Comparison of ENCODE assay signal across 14 mouse cellular contexts in the genomic region with DNA sequence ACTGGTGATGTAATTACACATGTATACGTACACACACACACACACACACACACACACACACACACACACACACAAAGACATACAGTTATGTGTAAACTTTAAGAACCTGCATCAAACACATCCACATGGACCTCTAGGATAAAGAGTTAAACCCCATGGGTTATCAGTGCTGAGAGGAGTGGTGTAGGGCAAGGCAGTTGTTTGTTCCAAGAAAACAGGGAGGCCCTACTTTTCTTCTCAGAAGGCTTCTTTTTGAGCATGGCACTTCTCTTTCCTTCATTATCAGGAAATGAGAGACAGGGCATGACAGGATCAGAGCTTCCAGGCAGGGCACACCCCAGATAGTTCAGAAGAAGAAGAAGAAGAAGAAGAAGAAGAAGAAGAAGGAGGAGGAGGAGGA. TPM values are rescaled to one million over a fixed set of nuclear protein-coding genes. Genes with fewer than 3 reads are reported as not detected.
"Had no signal": no experiment of that assay in that cellular context is flagged by ENCODE, and none has a peak within 500 bp of the region (broad histone marks: within the 10 kb centered on the region; RNA-seq: fewer than 3 reads in every experiment).

No protein-coding gene starts in this region.

- H3K9ac ChIP-seq: intestine, embryonic 15.5 days; limb, embryonic 12.5 days; lung, embryonic 15.5 days; midbrain, embryonic 12.5 days had no signal

- H3K9me3 ChIP-seq: intestine, embryonic 15.5 days; limb, embryonic 12.5 days; lung, embryonic 15.5 days; midbrain, embryonic 12.5 days had no signal

- ATAC-seq: intestine, embryonic 15.5 days; midbrain, embryonic 16.5 days had no signal

- H3K27ac ChIP-seq: intestine, embryonic 15.5 days; limb, embryonic 12.5 days; lung, embryonic 15.5 days; midbrain, embryonic 12.5 days; stomach, postnatal 0 days had no signal

- H3K4me1 ChIP-seq: intestine, embryonic 15.5 days; limb, embryonic 12.5 days; lung, embryonic 15.5 days; midbrain, embryonic 12.5 days had no signal

- DNase-seq: kidney, adult 8-10 months; kidney, postnatal 36 days; layer of hippocampus, adult 9-11 months; layer of hippocampus, postnatal 36 days; thymus, adult 18-20 months; thymus, postnatal 14 days had no signal

- H3K4me2 ChIP-seq: intestine, embryonic 15.5 days; limb, embryonic 12.5 days; lung, embryonic 15.5 days; midbrain, embryonic 12.5 days had no signal

- H3K36me3 ChIP-seq: intestine, embryonic 15.5 days; limb, embryonic 12.5 days; lung, embryonic 15.5 days; midbrain, embryonic 12.5 days had no signal

- H3K27me3 ChIP-seq: intestine, embryonic 15.5 days; limb, embryonic 12.5 days; lung, embryonic 15.5 days; midbrain, embryonic 12.5 days had no signal

- H3K4me3 ChIP-seq: intestine, embryonic 15.5 days; limb, embryonic 12.5 days; lung, embryonic 15.5 days; midbrain, embryonic 12.5 days had no signal

RNA-seq across cellular contexts. Expression of a gene that starts 13.6 kb away (rescaled TPM):
- polyA plus RNA-seq: limb, embryonic 12.5 days; midbrain, embryonic 12.5 days; midbrain, embryonic 16.5 days; neural tube, embryonic 14.5 days had no signal

RNA-seq across cellular contexts. Expression of a gene that starts 14.7 kb away (rescaled TPM):
- polyA plus RNA-seq: kidney, embryonic 16.5 days; limb, embryonic 12.5 days; midbrain, embryonic 12.5 days; midbrain, embryonic 16.5 days; neural tube, embryonic 14.5 days had no signal

RNA-seq across cellular contexts. Expression of a gene that starts 40.1 kb away (rescaled TPM):
- polyA plus RNA-seq: kidney, embryonic 16.5 days; limb, embryonic 12.5 days; lung, embryonic 15.5 days had no signal
